Mouse (Mus musculus) kidney, embryonic 15.5 days (tissue): ENCODE measurements around the gene Washc2. TPM values are rescaled to one million over a fixed set of nuclear protein-coding genes. Genes with fewer than 3 reads are reported as not detected.

Experiments used
- ATAC-seq: fragments of 200-750 bp; cut with Nextera tagmentation; replicated peaks from 2 replicates; pipeline ENCODE4 v1.8.0; 2017; ENCODE audit warnings: moderate TSS enrichment; ENCODE audit not compliant: low FRiP score
- H3K27ac ChIP-seq: fragments of 300-500 bp; sonication (generic); 2 replicates; pipeline ENCODE4 v1.5.1; 2015; ENCODE audit warnings: mild to moderate bottlenecking, inconsistent platforms
- H3K27me3 ChIP-seq: fragments of 300-500 bp; sonication (generic); 2 replicates; pipeline ENCODE4 v1.6.1; 2015; ENCODE audit warnings: inconsistent platforms
- H3K36me3 ChIP-seq: fragments of 300-500 bp; sonication (generic); 2 replicates; pipeline ENCODE4 v1.6.1; 2015; ENCODE audit warnings: inconsistent platforms
- H3K4me1 ChIP-seq: fragments of 300-500 bp; sonication (generic); 2 replicates; pipeline ENCODE4 v1.6.1; 2015; ENCODE audit warnings: inconsistent platforms
- H3K4me2 ChIP-seq: fragments of 300-500 bp; sonication (generic); 2 replicates; pipeline ENCODE4 v1.6.1; 2015; ENCODE audit warnings: moderate library complexity, mild to moderate bottlenecking, inconsistent platforms
- H3K4me3 ChIP-seq: fragments of 300-500 bp; sonication (generic); replicated peaks from 2 replicates; pipeline ENCODE4 v1.5.1; 2015; ENCODE audit warnings: mild to moderate bottlenecking, inconsistent platforms
- H3K9ac ChIP-seq: fragments of 300-500 bp; sonication (generic); 2 replicates; pipeline ENCODE4 v1.6.1; 2015; ENCODE audit warnings: mild to moderate bottlenecking, inconsistent platforms
- H3K9me3 ChIP-seq: fragments of 300-500 bp; sonication (generic); replicated peaks from 2 replicates; pipeline ENCODE4 v1.6.1; 2016; ENCODE audit warnings: inconsistent platforms
- WGBS: fragments of 180-500 bp; shearing (Covaris S2); methylation state at CpG from one replicate; pipeline ENCODE4 v1.1.7; 2015; ENCODE audit warnings: mixed read lengths; 5-methylcytosine and 5-hydroxymethylcytosine counted together
- polyA plus RNA-seq: library from polyadenylated mRNA; unstranded; fragments of >200 nt; fragmentation: Nextera tagmentation; extraction: Ambion mirVana; gene quantifications from 2 replicates; pipeline ENCODE4 v1.2.1, GENCODE M21; 2015

Gene Washc2
- polyA plus RNA-seq, 1 experiment from 2014 or later, result 58.1 TPM

- WGBS, result 84% methylated on average over 11 of the region's 11 CpGs
- H3K9ac ChIP-seq, result 0 out of 2 replicates have a peak overlapping the region, but pooled peaks have one; percentile 66
- H3K4me3 ChIP-seq, result peak overlapping the region; percentile 67
- peaks cover 27% of the 10 kb centered on the region for H3K36me3 ChIP-seq
- no peak overlapping the region for H3K27ac ChIP-seq
- ATAC-seq, result no peak
- H3K4me2 ChIP-seq, result peak overlapping the region; percentile 80
- H3K27me3 ChIP-seq, result no peaks in the 10 kb centered on the region
- H3K4me1 ChIP-seq, result peaks cover 10% of the 10 kb centered on the region
- no peaks in the 10 kb centered on the region for H3K9me3 ChIP-seq
These were observed 57.0 kb downstream of the Washc2 start for GRCm38 (mm10) chr6:116264836-116265235.

- Histone ChIP-seq H3K36me3 (peaks cover 20% of the 10 kb centered on the region), H3K4me1 (peaks cover 10% of the 10 kb centered on the region), H3K27me3 (no peaks in the 10 kb centered on the region), H3K4me3 (no peak overlapping the region), H3K9ac (no peak overlapping the region), H3K27ac (no peak overlapping the region), H3K4me2 (peak overlapping the region; percentile 49), H3K9me3 (no peaks in the 10 kb centered on the region)
- WGBS, result 65% methylated on average over 4 of the region's 4 CpGs
- ATAC-seq, result no peak
These were observed 57.8 kb downstream of the Washc2 start for GRCm38 (mm10) chr6:116265603-116266002.

DNA sequence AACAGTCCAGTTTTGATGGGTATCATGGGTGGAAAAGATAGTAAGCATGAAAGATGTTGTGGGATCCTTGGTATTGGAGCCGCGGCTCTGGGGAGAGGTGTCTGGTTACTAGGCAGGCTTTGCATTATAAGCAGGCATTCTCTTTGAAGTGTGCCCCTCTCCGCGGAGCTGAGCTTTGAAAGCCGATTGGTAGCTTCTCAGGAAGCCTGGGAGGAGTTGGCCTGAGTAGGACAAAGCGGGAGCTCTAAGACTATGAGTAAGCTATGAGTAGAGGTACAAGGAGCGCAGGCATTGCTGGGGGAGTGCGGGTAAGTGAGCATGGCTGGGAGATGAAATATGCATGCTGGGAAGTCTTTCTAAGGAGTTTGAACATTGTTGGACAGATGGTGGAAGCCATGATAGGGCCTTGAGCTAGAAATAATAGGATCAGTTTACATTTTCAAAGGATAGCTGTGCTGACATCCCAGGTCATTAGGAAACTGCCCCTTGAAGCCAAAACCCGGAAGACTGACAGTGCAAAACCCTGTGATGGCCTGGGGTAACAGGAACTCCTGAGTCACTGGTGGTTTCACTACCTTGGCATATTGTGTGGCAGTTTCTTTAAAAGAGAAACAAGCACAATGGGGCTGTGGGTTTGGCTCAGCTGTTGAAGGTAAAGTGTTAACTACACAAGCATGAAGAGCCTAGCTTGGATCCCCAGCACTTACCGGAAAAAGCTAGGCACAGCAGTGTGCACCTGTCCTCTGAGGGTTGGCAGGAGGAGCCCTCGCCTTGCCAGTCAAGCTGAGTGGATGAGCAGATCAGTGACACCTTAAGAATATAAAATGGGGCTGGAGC lies 58.7 kb downstream of the Washc2 start:
- Histone ChIP-seq H3K4me2 (peak overlapping the region; percentile 49), H3K36me3 (peaks cover 14% of the 10 kb centered on the region), H3K9me3 (no peaks in the 10 kb centered on the region), H3K9ac (peak overlapping the region; percentile 22; the same call in 1 of the 2 replicates), H3K27me3 (no peaks in the 10 kb centered on the region), H3K4me3 (peak overlapping the region; percentile 20), H3K27ac (0 out of 2 replicates have a peak overlapping the region, but pooled peaks have one; percentile 11), H3K4me1 (peaks cover 10% of the 10 kb centered on the region)
- 23% methylated on average over 11 of the region's 11 CpGs for WGBS
- ATAC-seq, result peak; percentile 66

DNA sequence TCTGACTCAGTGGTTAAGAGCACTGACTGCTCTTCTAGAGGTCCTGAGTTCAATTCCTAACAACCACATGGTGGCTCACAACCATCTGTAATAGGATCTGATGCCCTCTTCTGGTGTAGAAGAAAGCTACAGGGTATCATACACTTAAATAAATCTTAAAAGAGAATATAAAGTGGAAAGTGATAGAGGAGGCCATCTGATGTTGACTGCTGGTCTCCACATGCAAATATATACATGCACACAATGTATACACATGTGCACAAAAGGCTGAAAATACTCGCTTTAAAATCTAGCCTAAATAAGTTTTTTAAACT lies 59.2 kb downstream of the Washc2 start:
- Histone ChIP-seq H3K4me3 (no peak overlapping the region), H3K36me3 (peaks cover 8% of the 10 kb centered on the region), H3K9me3 (no peaks in the 10 kb centered on the region), H3K4me2 (peak overlapping the region; percentile 49; the same call in 1 of the 2 replicates), H3K27ac (no peak overlapping the region), H3K4me1 (peaks cover 10% of the 10 kb centered on the region), H3K9ac (no peak overlapping the region), H3K27me3 (no peaks in the 10 kb centered on the region)
- no peak for ATAC-seq
- WGBS, result 97% methylated on average over 1 of the region's 1 CpGs

DNA sequence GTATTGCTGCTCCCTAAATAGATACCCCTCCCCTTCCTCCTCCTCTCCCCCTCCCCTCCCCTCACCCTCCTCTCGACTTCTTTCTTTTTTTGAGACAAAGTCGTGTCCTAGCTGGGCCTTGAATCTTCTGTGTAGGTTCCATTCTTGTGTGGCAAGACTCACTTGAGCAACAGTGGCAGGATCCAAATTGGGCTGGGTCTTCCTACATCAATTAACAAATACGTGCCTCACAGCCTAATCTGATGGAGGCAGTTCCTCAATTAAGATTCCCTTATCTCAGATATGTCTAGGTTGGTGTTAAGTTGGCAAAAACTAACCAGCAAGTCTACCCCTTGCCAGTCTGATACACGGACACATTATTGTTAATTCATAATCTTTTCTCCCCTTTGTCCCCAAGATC lies 67.9 kb downstream of the Washc2 start:
- Histone ChIP-seq H3K27me3 (no peaks in the 10 kb centered on the region), H3K4me2 (no peak overlapping the region), H3K4me1 (no peaks in the 10 kb centered on the region), H3K9ac (no peak overlapping the region), H3K36me3 (no peaks in the 10 kb centered on the region), H3K9me3 (no peaks in the 10 kb centered on the region), H3K27ac (no peak overlapping the region), H3K4me3 (no peak overlapping the region)
- ATAC-seq, result no peak
- 82% methylated on average over 4 of the region's 4 CpGs for WGBS

- no peak overlapping the region for H3K27ac ChIP-seq
- no peaks in the 10 kb centered on the region for H3K36me3 ChIP-seq
- no peak overlapping the region for H3K4me3 ChIP-seq
- no peak overlapping the region for H3K9ac ChIP-seq
- no peaks in the 10 kb centered on the region for H3K9me3 ChIP-seq
- H3K27me3 ChIP-seq, result no peaks in the 10 kb centered on the region
- no peak for ATAC-seq
- H3K4me1 ChIP-seq, result no peaks in the 10 kb centered on the region
- no peak overlapping the region for H3K4me2 ChIP-seq
- 80% methylated on average over 5 of the region's 5 CpGs for WGBS
These were observed 71.0 kb downstream of the Washc2 start for GRCm38 (mm10) chr6:116278679-116279317.

- Histone ChIP-seq H3K4me2 (no peak overlapping the region), H3K36me3 (no peaks in the 10 kb centered on the region), H3K27me3 (no peaks in the 10 kb centered on the region), H3K4me3 (no peak overlapping the region), H3K4me1 (no peaks in the 10 kb centered on the region), H3K9ac (no peak overlapping the region), H3K9me3 (no peaks in the 10 kb centered on the region), H3K27ac (no peak overlapping the region)
- ATAC-seq, result no peak
- WGBS, result 94% methylated on average over 13 of the region's 13 CpGs
These were observed 73.2 kb downstream of the Washc2 start for GRCm38 (mm10) chr6:116281014-116281413.

DNA sequence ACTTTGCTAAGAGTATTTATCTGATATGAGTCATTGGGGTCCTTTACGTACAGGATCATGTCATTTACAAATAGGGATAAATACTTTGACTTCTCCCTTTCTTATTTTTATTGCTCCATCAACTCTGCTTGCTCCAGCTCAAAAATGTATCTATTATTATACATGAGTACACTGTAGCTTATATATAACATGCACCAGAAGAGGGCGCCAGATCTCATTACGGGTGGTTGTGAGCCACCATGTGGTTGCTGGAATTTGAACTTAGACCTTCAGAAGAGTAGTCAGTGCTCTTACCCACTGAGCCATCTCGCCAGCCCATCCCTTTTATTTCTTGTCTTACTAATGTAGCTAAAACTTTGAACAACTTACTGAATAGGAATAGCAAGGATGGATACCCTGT lies 74.7 kb downstream of the Washc2 start:
- H3K36me3 ChIP-seq, result no peaks in the 10 kb centered on the region
- H3K4me1 ChIP-seq, result no peaks in the 10 kb centered on the region
- WGBS, result 57% methylated on average over 4 of the region's 4 CpGs
- ATAC-seq, result no peak
- no peaks in the 10 kb centered on the region for H3K27me3 ChIP-seq
- H3K9me3 ChIP-seq, result no peaks in the 10 kb centered on the region
- no peak overlapping the region for H3K27ac ChIP-seq
- H3K9ac ChIP-seq, result no peak overlapping the region
- no peak overlapping the region for H3K4me3 ChIP-seq
- no peak overlapping the region for H3K4me2 ChIP-seq

DNA sequence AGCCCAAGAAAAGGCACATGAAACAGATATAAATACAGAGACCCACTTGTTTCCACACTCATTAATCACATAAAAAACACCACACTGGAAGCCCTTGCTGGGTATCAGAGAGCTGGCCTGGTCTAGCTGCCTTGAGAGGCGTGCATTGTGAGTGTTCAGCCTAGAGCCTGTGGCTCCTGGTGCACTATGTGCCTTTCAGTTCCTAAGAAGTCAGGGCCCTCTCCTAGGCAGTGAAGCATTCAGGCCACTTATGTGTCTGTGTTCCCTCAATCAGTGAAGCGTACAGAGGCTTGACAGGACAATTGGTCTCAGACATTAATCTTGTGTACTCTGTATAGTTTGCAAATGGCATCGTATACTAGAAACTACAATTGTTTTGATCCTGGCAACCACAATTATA lies 75.4 kb downstream of the Washc2 start:
- no peak overlapping the region for H3K27ac ChIP-seq
- peak; percentile 77; the same call in 1 of the 2 replicates for ATAC-seq
- H3K27me3 ChIP-seq, result no peaks in the 10 kb centered on the region
- no peak overlapping the region for H3K4me3 ChIP-seq
- H3K36me3 ChIP-seq, result no peaks in the 10 kb centered on the region
- H3K4me2 ChIP-seq, result no peak overlapping the region
- H3K9me3 ChIP-seq, result no peaks in the 10 kb centered on the region
- no peaks in the 10 kb centered on the region for H3K4me1 ChIP-seq
- WGBS, result 52% methylated on average over 3 of the region's 3 CpGs
- no peak overlapping the region for H3K9ac ChIP-seq

GRCm38 (mm10) chr6:116286321-116286720 lies 78.5 kb downstream of the Washc2 start:
- H3K4me3 ChIP-seq, result no peak overlapping the region
- H3K4me1 ChIP-seq, result no peaks in the 10 kb centered on the region
- WGBS, result 85% methylated on average over 4 of the region's 4 CpGs
- peak; percentile 59; the same call in 1 of the 2 replicates for ATAC-seq
- no peak overlapping the region for H3K4me2 ChIP-seq
- H3K27me3 ChIP-seq, result no peaks in the 10 kb centered on the region
- no peaks in the 10 kb centered on the region for H3K36me3 ChIP-seq
- no peak overlapping the region for H3K9ac ChIP-seq
- no peak overlapping the region for H3K27ac ChIP-seq
- no peaks in the 10 kb centered on the region for H3K9me3 ChIP-seq

DNA sequence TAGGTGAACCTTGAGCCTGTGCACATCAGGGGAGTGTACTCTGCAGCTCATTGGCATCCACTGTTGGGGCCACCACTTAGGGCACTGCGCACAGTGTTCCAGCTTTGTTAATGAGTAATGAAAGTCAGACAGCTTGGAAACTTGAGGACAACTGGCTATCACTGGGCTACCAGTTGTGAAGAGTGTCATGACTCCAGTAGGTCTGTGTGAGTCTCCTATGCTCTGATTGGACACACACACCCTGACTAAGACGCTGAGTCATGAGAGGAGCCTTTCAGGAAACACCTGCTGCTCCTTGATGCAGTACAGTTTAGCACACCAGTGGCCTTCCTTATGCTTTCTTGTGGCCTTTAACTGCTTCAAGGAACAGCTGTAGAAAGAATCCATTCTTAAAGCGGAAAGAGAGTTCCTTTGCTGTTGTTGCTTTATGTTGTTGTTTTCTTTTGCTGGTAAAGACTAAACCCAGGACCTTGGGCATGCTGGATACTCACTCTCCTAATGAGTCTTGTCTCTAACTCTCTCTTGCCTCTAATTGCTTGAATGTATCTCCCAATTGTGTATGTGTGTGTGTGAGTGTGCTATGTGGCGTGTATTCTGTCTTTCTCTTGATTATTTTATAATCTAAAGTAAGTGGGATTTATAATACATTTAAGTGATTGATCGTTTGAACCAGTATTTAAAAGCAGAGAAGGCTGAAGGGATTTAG lies 79.2 kb downstream of the Washc2 start:
- H3K9ac ChIP-seq, result no peak overlapping the region
- H3K27ac ChIP-seq, result peak overlapping the region; percentile 27; the same call in 1 of the 2 replicates
- no peak overlapping the region for H3K4me2 ChIP-seq
- H3K4me1 ChIP-seq, result no peaks in the 10 kb centered on the region
- H3K4me3 ChIP-seq, result no peak overlapping the region
- WGBS, result 67% methylated on average over 5 of the region's 5 CpGs
- no peaks in the 10 kb centered on the region for H3K9me3 ChIP-seq
- no peaks in the 10 kb centered on the region for H3K27me3 ChIP-seq
- H3K36me3 ChIP-seq, result no peaks in the 10 kb centered on the region
- ATAC-seq, result peak; percentile 94

DNA sequence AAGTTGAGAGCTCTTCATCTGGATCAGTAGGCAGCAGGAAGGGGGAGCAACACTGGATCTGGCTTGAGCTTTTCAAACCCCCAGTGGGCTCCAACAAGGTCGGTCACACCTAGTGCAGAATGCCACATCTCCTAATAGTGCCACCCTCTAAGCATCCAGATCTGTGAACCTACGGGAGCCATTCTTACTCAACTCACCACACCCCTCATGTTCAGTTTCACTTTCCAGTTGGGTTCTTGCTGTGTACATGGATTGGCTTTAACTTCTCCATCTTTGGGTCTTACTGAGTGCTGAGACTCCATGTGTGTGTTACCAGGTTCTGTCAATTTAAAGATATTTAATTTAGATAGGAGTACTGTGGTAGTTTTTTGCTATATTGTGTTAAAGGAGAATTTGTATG lies 103.6 kb downstream of the Washc2 start:
- Histone ChIP-seq H3K9me3 (no peaks in the 10 kb centered on the region), H3K4me1 (no peaks in the 10 kb centered on the region), H3K36me3 (no peaks in the 10 kb centered on the region), H3K4me2 (no peak overlapping the region), H3K27ac (no peak overlapping the region), H3K4me3 (no peak overlapping the region), H3K27me3 (no peaks in the 10 kb centered on the region), H3K9ac (no peak overlapping the region)
- WGBS, result 89% methylated on average over 2 of the region's 2 CpGs
- no peak for ATAC-seq
